Mouse (Mus musculus) myocyte (in vitro differentiated cells): Measurements from ENCODE around the gene Dohh. TPM values are rescaled to one million over a fixed set of nuclear protein-coding genes. Genes with fewer than 3 reads are reported as not detected.

Experiments
- H3K27me3 ChIP-seq: one replicate; pipeline ENCODE4 v1.6.1; 2011; ENCODE audit not compliant: control insufficient read depth, insufficient read depth, insufficient read length
- H3K36me3 ChIP-seq: one replicate; pipeline ENCODE4 v1.6.1; 2011; ENCODE audit not compliant: control insufficient read depth, insufficient read depth
- H3K4me2 ChIP-seq: one replicate; pipeline ENCODE4 v1.6.1; 2011; ENCODE audit warnings: low read depth, control low read depth
- H3K4me3 ChIP-seq: one replicate; pipeline ENCODE4 v1.5.1; 2011; ENCODE audit warnings: mild to moderate bottlenecking, control low read depth, moderate library complexity
- H3K79me2 ChIP-seq: one replicate; pipeline ENCODE4 v1.6.1; 2011; ENCODE audit not compliant: control insufficient read depth, insufficient read depth
- H3ac ChIP-seq: one replicate; pipeline ENCODE4 v1.6.1; 2011; ENCODE audit not compliant: control insufficient read depth, insufficient read length
- CEBPB ChIP-seq: IDR thresholded peaks from 2 replicates; pipeline ENCODE4 v1.6.1; 2011; ENCODE audit warnings: mild to moderate bottlenecking, moderate library complexity; ENCODE audit not compliant: poor library complexity, insufficient read depth, severe bottlenecking
- E2F4 ChIP-seq: IDR thresholded peaks from one replicate; pipeline ENCODE4 v1.6.1; 2011; ENCODE audit warnings: mild to moderate bottlenecking, control low read depth, moderate library complexity; ENCODE audit not compliant: insufficient read depth
- MAX ChIP-seq: IDR thresholded peaks from one replicate; pipeline ENCODE4 v1.6.1; 2011; ENCODE audit warnings: low read depth, mild to moderate bottlenecking, control low read depth
- MYOD1 ChIP-seq, 3 experiments: IDR thresholded peaks; one replicate each; pipeline ENCODE4 v1.6.1; 2011; ENCODE audit warnings: control low read depth in 2 of 3, low read depth in 2 of 3, mild to moderate bottlenecking in 2 of 3, moderate library complexity in 1 of 3; ENCODE audit not compliant: insufficient read length in 2 of 3, control insufficient read depth in 1 of 3
- MYOG ChIP-seq, 3 experiments: IDR thresholded peaks; one replicate each; pipeline ENCODE4 v1.6.1; 2011; ENCODE audit warnings: control low read depth in 2 of 3, low read depth in 2 of 3, mild to moderate bottlenecking in 2 of 3; ENCODE audit not compliant: insufficient read length in 2 of 3, control insufficient read depth in 1 of 3, insufficient read depth in 1 of 3
- POLR2A ChIP-seq: IDR thresholded peaks from one replicate; pipeline ENCODE4 v1.6.1; 2011; ENCODE audit warnings: low read depth, mild to moderate bottlenecking, control low read depth, moderate library complexity; ENCODE audit not compliant: insufficient read length
- POLR2AphosphoS2 ChIP-seq: IDR thresholded peaks from one replicate; pipeline ENCODE4 v1.6.1; 2011; ENCODE audit warnings: low read depth, control low read depth; ENCODE audit not compliant: insufficient read length
- REST ChIP-seq: IDR thresholded peaks from one replicate; pipeline ENCODE4 v1.6.1; 2011; ENCODE audit warnings: mild to moderate bottlenecking, control low read depth, moderate library complexity; ENCODE audit not compliant: insufficient read depth, insufficient read length
- SRF ChIP-seq: IDR thresholded peaks from one replicate; pipeline ENCODE4 v1.6.1; 2011; ENCODE audit warnings: low read depth; ENCODE audit not compliant: control insufficient read depth, insufficient read length
- TCF12 ChIP-seq: IDR thresholded peaks from one replicate; pipeline ENCODE4 v1.6.1; 2011; ENCODE audit warnings: mild to moderate bottlenecking, control low read depth; ENCODE audit not compliant: poor library complexity, insufficient read depth, severe bottlenecking
- TCF3 ChIP-seq: IDR thresholded peaks from one replicate; pipeline ENCODE4 v1.6.1; 2011; ENCODE audit warnings: low read depth, control low read depth; ENCODE audit not compliant: insufficient read length
- USF1 ChIP-seq: IDR thresholded peaks from one replicate; pipeline ENCODE4 v1.6.1; 2011; ENCODE audit warnings: low read depth, mild to moderate bottlenecking, control low read depth, moderate library complexity
- polyA plus RNA-seq: library from polyadenylated mRNA; unstranded; fragments of >200 nt; fragmentation: generic; extraction: Trizol; gene quantifications from one replicate; pipeline ENCODE4 v1.2.1, GENCODE M21; 2012; ENCODE audit warnings: missing spikeins

Dohh gene
- polyA plus RNA-seq, 1 experiment: 103 TPM

GRCm38 (mm10) chr10:81424246-81425051 lies 40.2 kb downstream of the Dohh start:
- peak in 1 of 3 experiments; percentile 34 for TF ChIP-seq MYOD1 (IDR thresholded peaks at IDR 0.05; ENCODE audit: control insufficient read depth in 1 of 3, insufficient read length in 2 of 3, low read depth in 2 of 3)
- TF ChIP-seq POLR2AphosphoS2: peak; percentile 9
- TF ChIP-seq MYOG (IDR thresholded peaks at IDR 0.05; ENCODE audit: control insufficient read depth in 1 of 3, insufficient read depth in 1 of 3, insufficient read length in 2 of 3, low read depth in 2 of 3): peak in 1 of 3 experiments; percentile 44
- no peak for TF ChIP-seq USF1
- no peak for TF ChIP-seq SRF
- H3ac ChIP-seq: peak overlapping the region; percentile 43
- H3K79me2 ChIP-seq: peaks cover 94% of the 10 kb centered on the region
- H3K4me3 ChIP-seq: peak overlapping the region; percentile 91
- no peaks in the 10 kb centered on the region for H3K27me3 ChIP-seq
- H3K36me3 ChIP-seq: no peaks in the 10 kb centered on the region
- peak overlapping the region; percentile 97 for H3K4me2 ChIP-seq

- Histone ChIP-seq H3ac (peak overlapping the region; percentile 43), H3K4me2 (peak overlapping the region; percentile 97), H3K36me3 (no peaks in the 10 kb centered on the region), H3K79me2 (peaks cover 85% of the 10 kb centered on the region), H3K27me3 (no peaks in the 10 kb centered on the region), H3K4me3 (peak overlapping the region; percentile 91)
- no peak for TF ChIP-seq REST
- TF ChIP-seq POLR2AphosphoS2: peak; percentile 41
- peak in 1 of 3 experiments; percentile 45 for TF ChIP-seq MYOG (IDR thresholded peaks at IDR 0.05; ENCODE audit: control insufficient read depth in 1 of 3, insufficient read depth in 1 of 3, insufficient read length in 2 of 3, low read depth in 2 of 3)
- peak; percentile 52 for TF ChIP-seq POLR2A
Observed at GRCm38 (mm10) chr10:81425236-81425850, 41.1 kb downstream of the Dohh start.

- H3K79me2 ChIP-seq: peaks cover 77% of the 10 kb centered on the region
- H3K36me3 ChIP-seq: no peaks in the 10 kb centered on the region
- no peaks in the 10 kb centered on the region for H3K27me3 ChIP-seq
- peak overlapping the region; percentile 91 for H3K4me3 ChIP-seq
- peak overlapping the region; percentile 97 for H3K4me2 ChIP-seq
- TF ChIP-seq MYOD1 (IDR thresholded peaks at IDR 0.05; ENCODE audit: control insufficient read depth in 1 of 3, insufficient read length in 2 of 3, low read depth in 2 of 3) (peak in 2 of 3 experiments; percentile 4 to 48), E2F4 (no peak), POLR2A (peak; percentile 9), POLR2AphosphoS2 (peak; percentile 26), CEBPB (no peak)
- peak overlapping the region; percentile 43 for H3ac ChIP-seq
Observed at GRCm38 (mm10) chr10:81426081-81426671, 41.9 kb downstream of the Dohh start.

- Histone ChIP-seq H3K79me2 (peaks cover 70% of the 10 kb centered on the region), H3K4me2 (peak overlapping the region; percentile 86), H3K27me3 (no peaks in the 10 kb centered on the region), H3K4me3 (peak overlapping the region; percentile 91), H3K36me3 (no peaks in the 10 kb centered on the region), H3ac (peak overlapping the region; percentile 43)
- no peak for TF ChIP-seq SRF
- no peak for TF ChIP-seq MYOD1 (IDR thresholded peaks at IDR 0.05; ENCODE audit: control insufficient read depth in 1 of 3, insufficient read length in 2 of 3, low read depth in 2 of 3)
- TF ChIP-seq POLR2A: peak; percentile 86
- TF ChIP-seq POLR2AphosphoS2: peak; percentile 91
- no peak for TF ChIP-seq REST
Observed at GRCm38 (mm10) chr10:81426897-81427296, 42.7 kb downstream of the Dohh start.

- no peak for TF ChIP-seq MAX
- TF ChIP-seq REST: no peak
- TF ChIP-seq MYOD1 (IDR thresholded peaks at IDR 0.05; ENCODE audit: control insufficient read depth in 1 of 3, insufficient read length in 2 of 3, low read depth in 2 of 3): no peak
- TF ChIP-seq SRF: no peak
- no peak for TF ChIP-seq CEBPB
- TF ChIP-seq POLR2AphosphoS2: no peak
- TF ChIP-seq TCF3: no peak
- no peak for TF ChIP-seq E2F4
- TF ChIP-seq TCF12: no peak
- no peak for TF ChIP-seq USF1
- no peak for TF ChIP-seq MYOG (IDR thresholded peaks at IDR 0.05; ENCODE audit: control insufficient read depth in 1 of 3, insufficient read depth in 1 of 3, insufficient read length in 2 of 3, low read depth in 2 of 3)
- H3K79me2 ChIP-seq: peaks cover 65% of the 10 kb centered on the region
- peak overlapping the region; percentile 86 for H3K4me2 ChIP-seq
- no peaks in the 10 kb centered on the region for H3K36me3 ChIP-seq
- peak overlapping the region; percentile 91 for H3K4me3 ChIP-seq
- no peaks in the 10 kb centered on the region for H3K27me3 ChIP-seq
- peak overlapping the region; percentile 43 for H3ac ChIP-seq
Observed at GRCm38 (mm10) chr10:81427327-81427726, 43.1 kb downstream of the Dohh start.
